Mouse (Mus musculus): Measurements from ENCODE around the gene Crxos. TPM values are rescaled to one million over a fixed set of nuclear protein-coding genes. Genes with fewer than 3 reads are reported as not detected.

Crxos gene
- polyA plus RNA-seq, 1 experiment from 2014 or later = 0.56 TPM

DNA sequence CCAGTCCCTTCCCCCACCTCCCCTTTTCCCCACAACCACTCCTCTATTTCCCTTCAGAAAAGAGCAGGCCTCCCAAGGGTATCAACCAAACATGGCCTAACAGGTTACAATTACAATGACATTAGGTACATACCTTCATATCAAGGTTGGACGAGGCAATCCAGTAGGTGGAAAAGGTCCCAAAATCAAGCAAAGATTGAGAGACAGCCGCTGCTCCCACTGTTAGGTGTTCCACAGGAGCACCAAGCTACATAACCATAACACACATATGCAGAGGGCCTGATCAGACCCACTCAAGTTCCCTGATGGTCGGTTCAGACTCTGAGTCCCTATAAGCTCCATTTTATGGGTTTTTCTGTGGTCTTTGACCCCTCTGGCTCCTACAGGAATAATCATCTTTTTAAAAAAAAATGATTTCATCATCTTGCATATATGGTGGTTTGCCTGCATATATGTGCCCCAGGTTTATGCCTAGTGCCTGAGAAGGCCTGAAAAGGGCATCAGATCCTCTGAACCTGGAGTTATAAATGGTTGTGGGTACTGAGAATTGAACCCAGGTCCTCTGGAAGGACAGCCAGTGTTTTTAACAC lies 33.8 kb downstream of the Crxos start:
- no peak overlapping the region for H3K4me3 ChIP-seq (ENCODE audit: low read depth, low read length)
- no peak for ATAC-seq (ENCODE audit: insufficient read depth, low FRiP score, low TSS enrichment)
- H3K36me3 ChIP-seq (ENCODE audit: control insufficient read depth, insufficient read depth, low read length) = peaks cover 13% of the 10 kb centered on the region
- no peak overlapping the region for H3K4me2 ChIP-seq (ENCODE audit: low read depth)
- H3K9ac ChIP-seq (ENCODE audit: low read length) = no peak overlapping the region
- no peaks in the 10 kb centered on the region for H3K27me3 ChIP-seq (ENCODE audit: control insufficient read depth, insufficient read depth, low read length)
- peaks cover 10% of the 10 kb centered on the region for H3K4me1 ChIP-seq (ENCODE audit: control insufficient read depth, insufficient read depth, low read length)
- no peaks in the 10 kb centered on the region for H3K9me3 ChIP-seq (ENCODE audit: control insufficient read depth, low read length)
- no peak overlapping the region for H3K27ac ChIP-seq (ENCODE audit: low read depth, low read length)
- WGBS = 84% methylated on average over 3 of the region's 3 CpGs
- no peak for DNase-seq (ENCODE audit: low spot score)

DNA sequence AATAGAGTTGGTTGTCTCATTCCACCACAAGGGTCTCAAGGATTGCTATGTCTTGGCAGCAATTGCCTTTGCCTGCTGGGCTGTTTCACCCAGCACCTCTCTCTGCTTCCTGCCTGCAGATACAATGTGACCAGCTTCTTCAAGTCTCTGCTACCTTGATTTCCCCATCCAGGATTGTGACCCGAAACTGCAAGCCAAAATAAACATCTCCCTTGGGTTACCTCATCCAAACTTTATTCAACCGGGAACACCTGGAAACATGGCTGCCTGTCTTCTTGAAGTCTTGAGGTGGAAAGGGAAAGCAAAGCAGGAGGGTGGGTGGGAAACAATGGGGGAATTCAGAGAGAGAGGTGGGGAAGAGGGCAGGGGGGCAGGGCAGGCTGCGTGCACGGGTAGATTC lies 34.6 kb downstream of the Crxos start:
- DNase-seq (ENCODE audit: low spot score) (no peak), ATAC-seq (ENCODE audit: insufficient read depth, low FRiP score, low TSS enrichment) (no peak)
- Histone ChIP-seq H3K9me3 (ENCODE audit: control insufficient read depth, low read length) (no peaks in the 10 kb centered on the region), H3K9ac (ENCODE audit: low read length) (no peak overlapping the region), H3K4me3 (ENCODE audit: low read depth, low read length) (no peak overlapping the region), H3K27me3 (ENCODE audit: control insufficient read depth, insufficient read depth, low read length) (no peaks in the 10 kb centered on the region), H3K36me3 (ENCODE audit: control insufficient read depth, insufficient read depth, low read length) (peaks cover 13% of the 10 kb centered on the region), H3K4me2 (ENCODE audit: low read depth) (no peak overlapping the region), H3K27ac (ENCODE audit: low read depth, low read length) (no peak overlapping the region), H3K4me1 (ENCODE audit: control insufficient read depth, insufficient read depth, low read length) (peaks cover 12% of the 10 kb centered on the region)
- 90% methylated on average over 4 of the region's 4 CpGs for WGBS

DNA sequence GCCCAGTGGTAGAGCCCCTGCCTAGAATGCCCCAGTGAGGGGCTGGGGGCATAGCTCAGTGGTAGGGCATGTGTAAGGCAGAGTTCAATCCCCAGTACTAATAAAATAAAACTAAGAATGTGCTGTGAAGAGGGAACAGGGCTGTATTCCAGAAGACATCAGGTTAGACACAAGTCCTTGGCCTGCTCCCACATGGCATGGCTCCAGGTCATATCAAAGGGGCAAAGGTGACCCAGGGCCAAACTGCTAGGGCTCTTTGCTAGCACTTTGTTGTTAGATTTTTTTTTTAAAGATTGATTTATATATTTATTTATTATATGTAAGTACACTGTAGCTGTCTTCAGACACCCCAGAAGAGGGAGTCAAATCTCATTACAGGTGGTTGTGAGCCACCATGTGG lies 36.0 kb downstream of the Crxos start:
- H3K27ac ChIP-seq (ENCODE audit: low read depth, low read length) = no peak overlapping the region
- H3K27me3 ChIP-seq (ENCODE audit: control insufficient read depth, insufficient read depth, low read length) = no peaks in the 10 kb centered on the region
- no peak overlapping the region for H3K9ac ChIP-seq (ENCODE audit: low read length)
- peaks cover 13% of the 10 kb centered on the region for H3K36me3 ChIP-seq (ENCODE audit: control insufficient read depth, insufficient read depth, low read length)
- H3K9me3 ChIP-seq (ENCODE audit: control insufficient read depth, low read length) = no peaks in the 10 kb centered on the region
- H3K4me1 ChIP-seq (ENCODE audit: control insufficient read depth, insufficient read depth, low read length) = peaks cover 17% of the 10 kb centered on the region
- H3K4me3 ChIP-seq (ENCODE audit: low read depth, low read length) = no peak overlapping the region
- H3K4me2 ChIP-seq (ENCODE audit: low read depth) = no peak overlapping the region
- ATAC-seq (ENCODE audit: insufficient read depth, low FRiP score, low TSS enrichment) (no peak), DNase-seq (ENCODE audit: low spot score) (no peak)

DNA sequence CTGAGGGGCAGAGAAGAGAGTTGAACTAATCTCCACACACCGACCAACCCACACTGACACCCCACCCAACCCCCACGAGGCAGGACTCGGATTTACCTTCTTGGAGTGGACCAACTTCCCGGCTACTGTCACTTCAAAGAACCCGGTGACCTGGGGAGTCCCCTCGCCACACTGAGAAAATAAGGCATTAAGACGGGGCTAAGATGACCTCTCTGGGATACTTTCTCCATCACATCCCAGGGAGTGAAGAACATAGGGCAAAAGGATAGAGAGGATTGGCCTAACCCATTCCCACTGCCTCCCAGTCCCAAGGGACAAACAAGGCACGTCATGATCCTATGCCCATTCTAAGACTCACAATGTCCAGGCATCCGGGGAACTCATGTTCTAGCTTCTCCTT lies 37.5 kb downstream of the Crxos start:
- no peak overlapping the region for H3K9ac ChIP-seq (ENCODE audit: low read length)

DNA sequence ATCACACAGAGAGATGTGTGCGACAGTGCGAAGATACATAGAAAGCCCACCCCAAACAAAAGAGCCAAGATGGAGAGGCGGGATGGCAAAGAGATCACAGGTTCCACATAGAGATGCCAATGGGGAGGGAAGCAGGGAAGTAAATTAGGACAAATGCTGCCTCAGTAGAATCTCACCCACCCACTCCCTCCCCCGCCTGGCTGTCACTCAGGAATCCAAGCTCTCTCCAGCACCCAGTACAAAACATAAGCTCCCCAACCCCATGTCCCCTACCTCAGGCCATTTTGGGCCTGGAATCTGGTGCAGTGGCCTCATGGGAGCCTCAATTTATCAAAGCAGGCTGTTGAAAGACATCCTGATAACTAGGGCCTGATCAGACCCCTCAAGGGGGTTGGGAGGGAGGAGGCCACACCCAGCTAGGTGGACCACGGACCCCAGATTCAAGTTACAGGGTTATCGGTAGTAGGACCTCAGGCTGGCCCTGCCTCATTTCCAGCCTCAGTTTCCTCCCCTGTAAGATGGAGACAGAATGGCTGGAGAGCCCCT lies 38.3 kb downstream of the Crxos start:
- no peak overlapping the region for H3K27ac ChIP-seq (ENCODE audit: low read depth, low read length)
- no peak for ATAC-seq (ENCODE audit: insufficient read depth, low FRiP score, low TSS enrichment)
- H3K27me3 ChIP-seq (ENCODE audit: control insufficient read depth, insufficient read depth, low read length) = no peaks in the 10 kb centered on the region
- H3K4me2 ChIP-seq (ENCODE audit: low read depth) = peak overlapping the region; percentile 81
- H3K4me3 ChIP-seq (ENCODE audit: low read depth, low read length) = peak overlapping the region; percentile 55
- DNase-seq (ENCODE audit: low spot score) = no peak
- H3K4me1 ChIP-seq (ENCODE audit: control insufficient read depth, insufficient read depth, low read length) = peaks cover 17% of the 10 kb centered on the region
- H3K9ac ChIP-seq (ENCODE audit: low read length) = no peak overlapping the region
- peaks cover 13% of the 10 kb centered on the region for H3K36me3 ChIP-seq (ENCODE audit: control insufficient read depth, insufficient read depth, low read length)
- no peaks in the 10 kb centered on the region for H3K9me3 ChIP-seq (ENCODE audit: control insufficient read depth, low read length)
- 94% methylated on average over 6 of the region's 6 CpGs for WGBS

More for the DNA sequence above, 37.5 kb downstream of the Crxos start:
- Histone ChIP-seq H3K4me3 (ENCODE audit: low read depth, low read length) (no peak overlapping the region), H3K27me3 (ENCODE audit: control insufficient read depth, insufficient read depth, low read length) (no peaks in the 10 kb centered on the region), H3K9me3 (ENCODE audit: control insufficient read depth, low read length) (no peaks in the 10 kb centered on the region), H3K4me1 (ENCODE audit: control insufficient read depth, insufficient read depth, low read length) (peaks cover 17% of the 10 kb centered on the region), H3K36me3 (ENCODE audit: control insufficient read depth, insufficient read depth, low read length) (peaks cover 13% of the 10 kb centered on the region), H3K27ac (ENCODE audit: low read depth, low read length) (no peak overlapping the region), H3K4me2 (ENCODE audit: low read depth) (peak overlapping the region; percentile 81)
- 94% methylated on average over 9 of the region's 9 CpGs for WGBS
- DNase-seq (ENCODE audit: low spot score) (no peak), ATAC-seq (ENCODE audit: insufficient read depth, low FRiP score, low TSS enrichment) (no peak)

DNA sequence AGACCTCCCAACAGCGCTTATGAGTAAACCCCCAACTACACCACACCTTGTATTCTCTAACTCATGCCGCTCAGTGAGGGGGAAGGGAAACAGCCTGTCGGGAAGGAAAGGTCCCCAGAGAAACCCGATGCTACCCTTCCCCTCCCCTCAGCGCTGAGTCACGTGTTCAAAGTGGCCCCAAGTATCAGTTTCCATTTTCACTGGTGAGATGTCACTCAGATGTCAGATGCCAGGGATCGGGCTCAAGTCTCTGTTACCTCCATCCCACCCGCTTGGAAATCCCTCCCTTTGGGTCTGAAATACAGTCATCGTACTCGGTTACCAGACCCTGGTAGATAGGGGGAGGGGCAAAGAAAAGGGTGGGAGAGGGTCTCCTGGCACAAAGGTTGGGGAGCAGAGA lies 39.4 kb downstream of the Crxos start:
- H3K9ac ChIP-seq (ENCODE audit: low read length) = peak overlapping the region; percentile 79
- H3K9me3 ChIP-seq (ENCODE audit: control insufficient read depth, low read length) = no peaks in the 10 kb centered on the region
- peak; percentile 66 for ATAC-seq (ENCODE audit: insufficient read depth, low FRiP score, low TSS enrichment)
- WGBS = under 1% methylated on average over 10 of the region's 10 CpGs
- peaks cover 17% of the 10 kb centered on the region for H3K4me1 ChIP-seq (ENCODE audit: control insufficient read depth, insufficient read depth, low read length)
- peak overlapping the region; percentile 55 for H3K4me3 ChIP-seq (ENCODE audit: low read depth, low read length)
- no peaks in the 10 kb centered on the region for H3K27me3 ChIP-seq (ENCODE audit: control insufficient read depth, insufficient read depth, low read length)
- H3K36me3 ChIP-seq (ENCODE audit: control insufficient read depth, insufficient read depth, low read length) = peaks cover 13% of the 10 kb centered on the region
- H3K27ac ChIP-seq (ENCODE audit: low read depth, low read length) = peak overlapping the region; percentile 53; the same call in 1 of the 2 replicates
- H3K4me2 ChIP-seq (ENCODE audit: low read depth) = peak overlapping the region; percentile 81
- peak; percentile 66 for DNase-seq (ENCODE audit: low spot score)

DNA sequence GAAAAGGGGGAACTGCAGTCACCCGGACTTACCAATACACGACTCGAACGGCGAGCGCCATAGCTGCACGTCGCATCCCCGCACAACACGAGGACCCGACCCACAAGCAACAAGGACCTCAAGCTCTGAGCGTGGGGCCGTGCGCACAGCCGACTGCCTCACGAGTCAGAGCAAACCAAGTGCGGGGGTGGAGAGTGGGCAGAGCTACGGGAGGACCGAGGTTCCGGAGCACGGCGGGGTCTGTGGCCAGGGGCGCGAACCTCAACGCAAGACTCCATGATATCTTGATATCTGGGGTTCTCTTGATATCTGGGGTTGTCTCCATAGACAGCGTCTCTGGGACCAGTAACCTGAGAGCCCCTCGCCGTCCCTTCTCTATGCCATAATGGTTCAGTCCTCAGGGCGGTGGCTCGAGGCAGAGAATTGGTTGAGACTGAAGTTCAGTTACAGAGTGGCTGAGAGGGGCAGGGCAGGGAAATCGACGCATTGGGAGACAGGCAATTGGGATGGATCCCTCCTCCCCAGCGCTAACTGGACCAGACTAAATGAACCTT lies 39.9 kb downstream of the Crxos start, which contains the start of gene Selenow:
Selenow (minus strand) TSS at position 183 of the 554 bp plus-strand sequence.
- Histone ChIP-seq H3K27me3 (ENCODE audit: control insufficient read depth, insufficient read depth, low read length) (no peaks in the 10 kb centered on the region), H3K27ac (ENCODE audit: low read depth, low read length) (peak within 1 kb of the TSS; percentile 53; the same call in 1 of the 2 replicates), H3K4me3 (ENCODE audit: low read depth, low read length) (peak within 1 kb of the TSS; percentile 55), H3K9ac (ENCODE audit: low read length) (peak within 1 kb of the TSS; percentile 79), H3K4me2 (ENCODE audit: low read depth) (peak within 1 kb of the TSS; percentile 81), H3K9me3 (ENCODE audit: control insufficient read depth, low read length) (no peaks in the 10 kb centered on the region), H3K36me3 (ENCODE audit: control insufficient read depth, insufficient read depth, low read length) (peaks cover 10% of the 10 kb centered on the region), H3K4me1 (ENCODE audit: control insufficient read depth, insufficient read depth, low read length) (peaks cover 17% of the 10 kb centered on the region)
- WGBS = 0% methylated on average over 33 of the region's 33 CpGs
- DNase-seq (ENCODE audit: low spot score) = peak; percentile 94
- ATAC-seq (ENCODE audit: insufficient read depth, low FRiP score, low TSS enrichment) = peak; percentile 94

DNA sequence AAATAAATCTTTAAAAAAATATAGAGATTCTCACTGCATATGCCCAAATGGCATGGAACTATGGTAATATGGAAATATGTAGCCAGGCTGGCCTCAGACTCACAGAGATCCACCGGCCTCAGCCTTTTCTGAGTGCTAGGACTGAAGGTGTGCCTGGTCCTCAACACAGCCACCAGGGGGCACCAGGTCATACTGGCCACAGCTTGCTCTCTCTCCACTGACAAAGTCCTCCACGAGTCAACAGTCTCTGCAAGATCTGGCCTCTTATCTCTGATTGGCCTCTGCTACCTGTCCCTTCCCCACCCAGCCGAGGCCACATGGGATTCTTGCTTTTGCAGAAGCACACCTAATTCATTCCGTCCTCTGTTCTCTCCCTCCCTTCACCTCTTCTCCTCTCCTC lies 47.5 kb downstream of the Crxos start:
- no peak overlapping the region for H3K9ac ChIP-seq (ENCODE audit: low read length)
- H3K4me1 ChIP-seq (ENCODE audit: control insufficient read depth, insufficient read depth, low read length) = no peaks in the 10 kb centered on the region
- WGBS = 38% methylated on average over 4 of the region's 4 CpGs
- H3K9me3 ChIP-seq (ENCODE audit: control insufficient read depth, low read length) = no peaks in the 10 kb centered on the region
- peak; percentile 39 for DNase-seq (ENCODE audit: low spot score)
- H3K27ac ChIP-seq (ENCODE audit: low read depth, low read length) = no peak overlapping the region
- H3K36me3 ChIP-seq (ENCODE audit: control insufficient read depth, insufficient read depth, low read length) = no peaks in the 10 kb centered on the region; the same call in 1 of the 2 replicates
- no peak overlapping the region for H3K4me2 ChIP-seq (ENCODE audit: low read depth)
- H3K4me3 ChIP-seq (ENCODE audit: low read depth, low read length) = no peak overlapping the region
- ATAC-seq (ENCODE audit: insufficient read depth, low FRiP score, low TSS enrichment) = no peak
- H3K27me3 ChIP-seq (ENCODE audit: control insufficient read depth, insufficient read depth, low read length) = no peaks in the 10 kb centered on the region

DNA sequence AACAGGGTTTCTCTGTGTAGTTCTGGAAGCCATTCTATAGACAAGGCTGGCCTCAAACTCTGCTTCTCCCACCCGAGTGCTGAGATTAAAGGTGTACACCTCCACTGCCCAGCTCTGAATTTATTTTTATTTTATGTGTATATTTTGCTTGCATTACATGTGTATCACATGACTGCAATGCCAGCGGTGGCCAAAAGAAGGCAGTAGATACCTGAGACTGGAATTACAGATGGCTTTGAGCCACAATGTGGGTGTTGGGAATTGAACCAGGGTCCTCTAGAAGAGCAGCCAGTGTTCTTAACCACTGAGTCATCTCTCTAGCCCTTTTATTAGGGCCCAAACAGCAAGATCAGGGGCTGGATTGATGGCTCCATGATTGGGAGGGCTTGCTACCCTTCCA lies 48.1 kb downstream of the Crxos start:
- no peak overlapping the region for H3K9ac ChIP-seq (ENCODE audit: low read length)
- ATAC-seq (ENCODE audit: insufficient read depth, low FRiP score, low TSS enrichment) (no peak), DNase-seq (ENCODE audit: low spot score) (no peak)
- H3K4me1 ChIP-seq (ENCODE audit: control insufficient read depth, insufficient read depth, low read length) = no peaks in the 10 kb centered on the region
- no peak overlapping the region for H3K4me3 ChIP-seq (ENCODE audit: low read depth, low read length)
- no peak overlapping the region for H3K4me2 ChIP-seq (ENCODE audit: low read depth)
- no peak overlapping the region for H3K27ac ChIP-seq (ENCODE audit: low read depth, low read length)
- 57% methylated on average over 2 of the region's 2 CpGs for WGBS
- no peaks in the 10 kb centered on the region for H3K9me3 ChIP-seq (ENCODE audit: control insufficient read depth, low read length)
- H3K36me3 ChIP-seq (ENCODE audit: control insufficient read depth, insufficient read depth, low read length) = no peaks in the 10 kb centered on the region; the same call in 1 of the 2 replicates
- H3K27me3 ChIP-seq (ENCODE audit: control insufficient read depth, insufficient read depth, low read length) = no peaks in the 10 kb centered on the region

All from neural tube, embryonic 11.5 days (tissue).